Mouse (Mus musculus): Measurements from ENCODE around the gene Gja8. TPM values are rescaled to one million over a fixed set of nuclear protein-coding genes. Genes with fewer than 3 reads are reported as not detected.

The Gja8 gene
- total RNA-seq, 2 experiments from 2014 or later = not detected

GRCm38 (mm10) chr3:96905592-96905991 is 20.2 kb downstream of the Gja8 start:
- intact Hi-C loops (cut with DNase I) = loop anchor here (10.0 kb wide), 1 partner anchor 91 kb away; no protein-coding TSS in a partner anchor
- TF ChIP-seq CTCF (IDR thresholded peaks at IDR 0.05) = no peak

GRCm38 (mm10) chr3:96904851-96905541 is 20.8 kb downstream of the Gja8 start, which contains the start of gene Gpr89:
TSS of gene Gpr89 (minus strand) at chr3:96905346.
- peak; percentile 95 for DNase-seq
- intact Hi-C loops (cut with DNase I) = loop anchor here (10.0 kb wide), 1 partner anchor 90 kb away; no protein-coding TSS in a partner anchor
- TF ChIP-seq CTCF (IDR thresholded peaks at IDR 0.05) = no peak
- H3K4me3 ChIP-seq = peak within 1 kb of the TSS; percentile 99
- peak within 1 kb of the TSS; percentile 87 for H3K27ac ChIP-seq

More at GRCm38 (mm10) chr3:96905592-96905991, 20.2 kb downstream of the Gja8 start:
- no peak for DNase-seq
- H3K27ac ChIP-seq = peak overlapping the region; percentile 87
- peak overlapping the region; percentile 99 for H3K4me3 ChIP-seq

GRCm38 (mm10) chr3:96904393-96904792 is 21.4 kb downstream of the Gja8 start, which contains the start of gene Gja5:
TSS of gene Gja5 (plus strand) at chr3:96904693.
- no peak for DNase-seq
- TF ChIP-seq CTCF (IDR thresholded peaks at IDR 0.05) = no peak
- intact Hi-C loops (cut with DNase I) = loop anchor here (10.0 kb wide), 1 partner anchor 90 kb away; no protein-coding TSS in a partner anchor
- H3K4me3 ChIP-seq = peak within 1 kb of the TSS; percentile 99
- H3K27ac ChIP-seq = peak within 1 kb of the TSS; percentile 87

DNA sequence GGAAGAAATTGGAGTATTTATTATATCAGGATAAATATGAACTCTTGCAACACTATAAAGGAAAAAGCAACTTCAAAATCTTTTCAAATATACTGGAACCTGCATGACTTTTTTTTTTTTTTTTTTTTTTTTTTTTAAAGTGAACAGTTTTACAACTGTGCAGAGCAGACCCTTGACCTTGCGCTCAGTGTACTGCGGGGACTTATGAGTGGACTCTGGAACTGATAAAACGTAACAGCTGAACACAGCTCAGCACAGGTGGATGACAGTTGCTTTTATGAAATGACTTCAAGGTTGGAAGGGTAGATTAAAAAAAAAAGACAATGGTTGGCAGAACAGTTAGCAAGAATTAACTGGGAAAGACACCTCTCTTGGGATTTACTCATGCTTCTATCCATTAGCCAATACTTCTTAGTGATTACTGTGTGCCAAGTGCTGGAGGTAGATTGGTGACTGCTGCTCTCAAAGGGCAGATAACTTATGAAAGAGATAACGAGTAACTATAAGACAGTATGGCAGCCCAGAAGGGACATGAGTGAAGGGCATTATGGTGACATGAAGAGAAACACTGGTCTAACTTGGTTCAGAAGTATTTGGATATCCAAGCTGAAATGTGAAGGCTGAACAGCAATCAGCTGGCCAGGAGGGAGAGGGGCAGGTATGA is 23.4 kb downstream of the Gja8 start:
- Histone ChIP-seq H3K4me3 (no peak overlapping the region), H3K27ac (no peak overlapping the region)
- DNase-seq = no peak
- intact Hi-C loops (cut with DNase I) = loop anchor here (10.0 kb wide), 1 partner anchor 88 kb away; no protein-coding TSS in a partner anchor
- TF ChIP-seq CTCF (IDR thresholded peaks at IDR 0.05) = no peak

- no peak overlapping the region for H3K4me3 ChIP-seq
These were observed 42.1 kb downstream of the Gja8 start for GRCm38 (mm10) chr3:96883690-96884089.

DNA sequence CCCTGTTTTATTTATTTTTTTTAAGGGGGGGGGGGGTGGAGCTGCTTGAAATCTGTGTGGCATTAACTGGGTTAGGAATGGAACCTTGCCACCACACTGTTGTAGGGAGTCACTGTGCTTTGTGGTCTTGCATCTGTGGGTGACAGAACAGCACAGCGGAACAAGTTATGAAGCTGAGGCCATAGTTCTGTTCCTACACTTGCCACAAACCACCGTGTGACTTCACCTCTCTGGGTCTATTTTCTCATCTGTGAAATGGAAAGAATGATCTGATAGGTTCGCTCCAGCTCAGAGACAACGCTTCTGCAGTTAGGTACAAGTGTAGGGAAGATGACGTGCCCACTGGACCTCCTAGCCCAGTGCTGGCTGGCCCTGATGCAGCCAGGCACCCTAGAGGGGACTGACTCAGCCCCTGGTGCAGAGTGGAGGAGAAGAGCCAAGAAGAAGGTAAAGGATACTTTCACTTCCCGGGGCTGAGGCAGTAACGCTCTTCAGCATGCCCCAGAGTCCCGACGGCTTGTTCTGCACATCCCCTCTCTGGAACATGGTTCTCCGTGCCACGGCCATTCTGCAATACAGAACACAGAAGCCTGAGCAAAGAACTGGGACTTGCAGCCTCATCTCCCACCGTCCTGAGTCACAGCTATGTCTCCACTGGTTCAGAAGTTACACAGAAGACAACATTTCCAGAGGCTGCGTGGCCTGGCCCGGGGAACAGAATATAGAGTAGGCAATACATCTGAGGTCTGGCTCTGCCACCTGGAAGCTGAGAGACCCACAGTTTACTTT is 43.6 kb downstream of the Gja8 start:
- H3K27ac ChIP-seq = no peak overlapping the region
- TF ChIP-seq CTCF (IDR thresholded peaks at IDR 0.05) = no peak
- intact Hi-C loops (cut with DNase I) = no loop called here
- no peak overlapping the region for H3K4me3 ChIP-seq
- no peak for DNase-seq

More at GRCm38 (mm10) chr3:96883690-96884089, 42.1 kb downstream of the Gja8 start:
- DNase-seq = no peak
- TF ChIP-seq CTCF (IDR thresholded peaks at IDR 0.05) = no peak
- H3K27ac ChIP-seq = no peak overlapping the region
- intact Hi-C loops (cut with DNase I) = no loop called here

- no peak overlapping the region for H3K4me3 ChIP-seq
- no peak for DNase-seq
- no peak for TF ChIP-seq CTCF (IDR thresholded peaks at IDR 0.05)
- no peak overlapping the region for H3K27ac ChIP-seq
- intact Hi-C loops (cut with DNase I) = no loop called here
These were observed 44.3 kb downstream of the Gja8 start for GRCm38 (mm10) chr3:96881557-96881956.

DNA sequence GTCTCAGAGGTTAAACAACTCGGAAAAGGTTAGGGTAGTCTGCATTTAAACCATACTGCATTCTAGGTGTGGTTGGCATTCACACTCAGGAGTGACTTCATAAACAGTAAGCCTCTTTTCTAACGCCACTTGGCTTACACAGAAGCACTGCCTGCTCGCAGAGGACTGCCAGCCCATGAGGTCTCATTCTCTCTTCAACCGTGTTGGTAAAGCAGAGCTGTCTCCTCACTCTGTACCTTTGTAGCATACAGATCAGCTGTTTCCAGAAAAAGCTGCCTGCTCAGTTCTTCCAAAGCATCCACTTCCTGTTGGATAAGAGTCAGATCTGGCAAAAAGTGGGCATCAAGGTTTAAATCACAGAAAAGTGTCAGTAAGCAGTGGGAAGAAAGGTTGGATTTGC is 45.4 kb downstream of the Gja8 start:
- Histone ChIP-seq H3K4me3 (no peak overlapping the region), H3K27ac (no peak overlapping the region)
- no peak for TF ChIP-seq CTCF (IDR thresholded peaks at IDR 0.05)
- intact Hi-C loops (cut with DNase I) = no loop called here
- DNase-seq = no peak

GRCm38 (mm10) chr3:96879536-96879935 is 46.3 kb downstream of the Gja8 start:
- intact Hi-C loops (cut with DNase I) = no loop called here
- no peak overlapping the region for H3K4me3 ChIP-seq
- no peak for DNase-seq
- no peak overlapping the region for H3K27ac ChIP-seq
- no peak for TF ChIP-seq CTCF (IDR thresholded peaks at IDR 0.05)

DNA sequence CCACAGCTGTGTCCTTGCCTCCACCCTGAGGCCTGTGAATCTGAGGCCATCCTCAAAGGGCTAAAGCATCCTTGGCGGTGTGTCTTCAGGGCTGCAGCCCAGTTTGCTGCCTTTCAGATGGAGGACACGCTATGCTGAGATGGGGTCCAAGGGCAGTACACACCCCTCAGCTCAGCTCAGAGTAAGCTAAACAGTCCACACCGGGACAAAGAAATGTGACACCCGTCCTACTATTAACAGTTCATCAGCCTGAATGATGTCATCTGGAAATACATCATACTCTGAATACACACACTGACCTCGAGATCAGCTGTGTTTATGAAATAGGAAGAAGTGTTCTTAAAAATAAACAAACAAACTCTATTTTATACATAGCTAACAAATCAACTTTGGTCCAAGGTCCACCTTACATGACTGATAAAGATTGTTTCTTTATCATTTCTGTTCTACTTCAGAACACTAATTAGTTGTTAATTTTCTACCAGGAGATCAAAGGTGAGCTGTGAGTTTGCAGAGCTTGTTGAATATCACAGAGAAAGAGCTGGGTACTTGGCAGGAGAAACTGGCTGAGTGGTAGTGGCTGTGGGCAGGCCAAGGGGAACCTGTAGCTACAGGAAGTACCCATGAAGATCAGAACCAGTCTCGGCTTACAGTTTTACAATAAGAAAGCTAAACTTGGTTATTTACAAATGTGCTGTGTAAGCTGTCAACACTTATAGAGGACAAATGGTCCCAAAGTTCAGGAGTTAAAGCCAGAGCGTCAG is 50.8 kb downstream of the Gja8 start:
- H3K4me3 ChIP-seq = no peak overlapping the region
- no peak overlapping the region for H3K27ac ChIP-seq
- no peak for DNase-seq
- intact Hi-C loops (cut with DNase I) = no loop called here
- no peak for TF ChIP-seq CTCF (IDR thresholded peaks at IDR 0.05)

- Histone ChIP-seq H3K27ac (no peak overlapping the region), H3K4me3 (no peak overlapping the region)
- DNase-seq = no peak
- intact Hi-C loops (cut with DNase I) = no loop called here
- no peak for TF ChIP-seq CTCF (IDR thresholded peaks at IDR 0.05)
These were observed 53.3 kb downstream of the Gja8 start for GRCm38 (mm10) chr3:96872501-96872900.

DNA sequence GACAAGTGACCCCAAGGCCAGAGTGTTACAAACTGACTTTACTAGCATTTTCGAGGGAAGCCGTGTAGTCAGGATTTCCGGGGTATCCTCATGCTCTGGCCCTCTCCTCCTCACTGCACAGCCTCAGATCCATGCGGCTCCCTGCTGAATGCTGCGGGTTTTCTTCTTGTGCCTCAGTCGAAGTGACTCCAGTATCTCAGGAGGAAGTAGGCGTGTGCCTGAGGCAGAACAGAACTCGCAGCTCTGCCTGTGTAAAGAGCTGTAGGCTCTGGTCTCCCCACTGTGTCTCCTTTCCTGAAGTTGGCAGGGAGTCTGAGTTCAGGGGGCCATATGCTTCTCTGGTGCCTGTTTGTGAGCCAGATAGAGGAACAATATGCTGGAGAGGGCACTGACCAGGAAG is 54.8 kb downstream of the Gja8 start:
- intact Hi-C loops (cut with DNase I) = no loop called here
- no peak for TF ChIP-seq CTCF (IDR thresholded peaks at IDR 0.05)
- DNase-seq = no peak
- Histone ChIP-seq H3K4me3 (no peak overlapping the region), H3K27ac (no peak overlapping the region)
